Comparison of ENCODE assay signal across 9 mouse cellular contexts in genomic region chr17:83807778-83808398, GRCm38 (mm10). TPM values are rescaled to one million over a fixed set of nuclear protein-coding genes. Genes with fewer than 3 reads are reported as not detected.
A peak's percentile ranks its signal among the peaks of the same experiment; 100 is the strongest.
DNase-seq lines count a peak whose midpoint lies in the region; ATAC-seq and TF ChIP-seq lines count a peak whose summit lies in the region.
"Had no signal": no experiment of that assay in that cellular context is flagged by ENCODE, and none has a peak within 500 bp of the region (broad histone marks: within the 10 kb centered on the region; RNA-seq: fewer than 3 reads in every experiment).

No protein-coding gene starts in this region.

- ATAC-seq in forebrain, embryonic 11.5 days (replicated peaks; ENCODE audit: low FRiP score): no peak
- ATAC-seq in forebrain, embryonic 16.5 days: no peak
- peak; percentile 13; the same call in 1 of the 2 replicates for ATAC-seq in lung, postnatal 0 days

- TF ChIP-seq CTCF in layer of hippocampus, adult 2 months (conservative IDR thresholded peaks at IDR 0.05): peak; percentile 92
- peak; percentile 83 for TF ChIP-seq CTCF in lung, postnatal 0 days (IDR thresholded peaks at IDR 0.05)

- no peak for TF ChIP-seq EP300 in lung, postnatal 0 days (IDR thresholded peaks at IDR 0.05)

- H3K36me3 ChIP-seq in forebrain, embryonic 11.5 days (ENCODE audit: control insufficient read depth, insufficient read depth, low read length): no peaks in the 10 kb centered on the region
- H3K36me3 ChIP-seq in forebrain, embryonic 16.5 days (ENCODE audit: control insufficient read depth, insufficient read depth): peaks cover 11% of the 10 kb centered on the region
- H3K36me3 ChIP-seq in lung, postnatal 0 days (ENCODE audit: insufficient read depth, low read length): peaks cover 7% of the 10 kb centered on the region; the same call in 1 of the 2 replicates

- no peak overlapping the region for H3K27ac ChIP-seq in forebrain, embryonic 11.5 days (ENCODE audit: low read depth, low read length)
- H3K27ac ChIP-seq in forebrain, embryonic 16.5 days (ENCODE audit: low read length): no peak overlapping the region
- no peak overlapping the region for H3K27ac ChIP-seq in layer of hippocampus, adult 2 months
- H3K27ac ChIP-seq in lung, postnatal 0 days (ENCODE audit: low read length): no peak overlapping the region
- H3K27ac ChIP-seq: macrophage had no signal

- no peaks in the 10 kb centered on the region for H3K9me3 ChIP-seq in forebrain, embryonic 11.5 days (ENCODE audit: control insufficient read depth, low read length)
- H3K9me3 ChIP-seq in forebrain, embryonic 16.5 days (ENCODE audit: control insufficient read depth, low read length): no peaks in the 10 kb centered on the region
- no peaks in the 10 kb centered on the region for H3K9me3 ChIP-seq in lung, postnatal 0 days (ENCODE audit: low read length)

- no peaks in the 10 kb centered on the region for H3K4me1 ChIP-seq in forebrain, embryonic 11.5 days (replicated peaks; ENCODE audit: control insufficient read depth, insufficient read depth, low read length)
- H3K4me1 ChIP-seq in forebrain, embryonic 16.5 days (replicated peaks; ENCODE audit: control insufficient read depth, insufficient read depth, low read length): no peaks in the 10 kb centered on the region
- no peaks in the 10 kb centered on the region; the same call in 1 of the 2 replicates for H3K4me1 ChIP-seq in lung, postnatal 0 days (ENCODE audit: insufficient read depth, low read depth, low read length)

- H3K4me2 ChIP-seq in forebrain, embryonic 11.5 days (ENCODE audit: low read depth, low read length, severe bottlenecking): no peak overlapping the region
- no peak overlapping the region for H3K4me2 ChIP-seq in forebrain, embryonic 16.5 days (ENCODE audit: low read length)
- H3K4me2 ChIP-seq in lung, postnatal 0 days (replicated peaks; ENCODE audit: low read depth, low read length): no peak overlapping the region

- 73% methylated on average over 11 of the region's 11 CpGs for WGBS in forebrain, embryonic 11.5 days
- WGBS in forebrain, embryonic 16.5 days: 77% methylated on average over 11 of the region's 11 CpGs
- 69% methylated on average over 11 of the region's 11 CpGs for WGBS in lung, postnatal 0 days

- no peaks in the 10 kb centered on the region for H3K27me3 ChIP-seq in forebrain, embryonic 11.5 days (ENCODE audit: control insufficient read depth, insufficient read depth, low read length)
- H3K27me3 ChIP-seq in forebrain, embryonic 16.5 days (replicated peaks; ENCODE audit: control insufficient read depth, insufficient read depth, low read length): no peaks in the 10 kb centered on the region
- H3K27me3 ChIP-seq in lung, postnatal 0 days (replicated peaks; ENCODE audit: insufficient read depth, low read length): no peaks in the 10 kb centered on the region

- H3K9ac ChIP-seq in forebrain, embryonic 11.5 days (ENCODE audit: low read length): no peak overlapping the region
- H3K9ac ChIP-seq in forebrain, embryonic 16.5 days (replicated peaks; ENCODE audit: low read depth, low read length): no peak overlapping the region
- H3K9ac ChIP-seq in lung, postnatal 0 days (replicated peaks; ENCODE audit: low read depth): no peak overlapping the region

- peak; percentile 78 for DNase-seq in forebrain, embryonic 11.5 days (ENCODE audit: low spot score)
- peak; percentile 28 for DNase-seq in Muller cell, postnatal 12 days (ENCODE audit: inconsistent ontology term)
- peak; percentile 65 for DNase-seq in cerebellum, adult 9-11 months
- DNase-seq in gastrocnemius, postnatal 25 days: peak; percentile 25
- peak; percentile 68 to 78 for DNase-seq in layer of hippocampus, adult 2 months (ENCODE audit: low spot score in 2 of 2)
- DNase-seq in lung, postnatal 0 days (ENCODE audit: low spot score): peak; percentile 85
- DNase-seq in skeletal muscle tissue, adult 2 months (ENCODE audit: low read depth, low spot score): peak; percentile 58

- H3K4me3 ChIP-seq in forebrain, embryonic 11.5 days (ENCODE audit: low read depth, low read length): no peak overlapping the region
- H3K4me3 ChIP-seq in forebrain, embryonic 16.5 days (replicated peaks; ENCODE audit: low read length): no peak overlapping the region
- H3K4me3 ChIP-seq in layer of hippocampus, adult 2 months: no peak overlapping the region
- H3K4me3 ChIP-seq in lung, postnatal 0 days (ENCODE audit: low read depth, low read length): no peak overlapping the region

RNA-seq across cellular contexts. Expression of gene Haao, which starts 39.9 kb away (rescaled TPM):
- polyA plus RNA-seq in forebrain, embryonic 11.5 days (2014; fragmentation: Nextera tagmentation; extraction: Ambion mirVana): not detected in 2 replicates
- polyA plus RNA-seq in forebrain, embryonic 16.5 days (2015; fragmentation: Nextera tagmentation; extraction: Ambion mirVana): 0.14 and 0.29 TPM in 2 replicates
- not detected for total RNA-seq in gastrocnemius, postnatal 25 days (2021)
- total RNA-seq in layer of hippocampus, adult 2 months (2021): not detected
- 1.1 and 1.6 TPM in 2 replicates for polyA plus RNA-seq in lung, postnatal 0 days (2015; fragmentation: Nextera tagmentation; extraction: Ambion mirVana)

Comparison
In these comparisons a context has a peak if more than half of its experiments do, and no peak if none do; other contexts are left out.
1. DNase-seq: peak in every context shown above with its lines; median percentile 85 in lung, postnatal 0 days; 78 in forebrain, embryonic 11.5 days; 73 in layer of hippocampus, adult 2 months; 65 in cerebellum, adult 9-11 months; 58 in skeletal muscle tissue, adult 2 months; 28 in Muller cell, postnatal 12 days; 25 in gastrocnemius, postnatal 25 days.